Mouse (Mus musculus) thymus, adult 2 months (tissue): ENCODE results near the gene Slco3a1. TPM values are rescaled to one million over a fixed set of nuclear protein-coding genes. Genes with fewer than 3 reads are reported as not detected.

Experiments used
- DNase-seq: peaks from one replicate; pipeline ENCODE4 v3.0.0; 2021
- H3K27ac ChIP-seq: fragments of 200-500 bp; 2 replicates; pipeline ENCODE4 v1.5.1; 2012; ENCODE audit warnings: low read length, control low read depth; ENCODE audit not compliant: control insufficient read depth, insufficient read depth
- H3K27me3 ChIP-seq: fragments of 200-500 bp; 2 replicates; pipeline ENCODE4 v1.6.1; 2012; ENCODE audit warnings: mild to moderate bottlenecking, low read length, moderate library complexity, mixed read lengths; ENCODE audit not compliant: control insufficient read depth, insufficient read depth
- H3K36me3 ChIP-seq: fragments of 200-500 bp; 2 replicates; pipeline ENCODE4 v1.6.1; 2012; ENCODE audit warnings: mild to moderate bottlenecking, low read length, moderate library complexity; ENCODE audit not compliant: control insufficient read depth, insufficient read depth
- H3K4me1 ChIP-seq: fragments of 200-500 bp; replicated peaks from 2 replicates; pipeline ENCODE4 v1.6.1; 2012; ENCODE audit warnings: low read length; ENCODE audit not compliant: control insufficient read depth, insufficient read depth
- H3K4me3 ChIP-seq: fragments of 200-500 bp; 2 replicates; pipeline ENCODE4 v1.5.1; 2012; ENCODE audit warnings: mild to moderate bottlenecking, low read length, control low read depth, moderate library complexity; ENCODE audit not compliant: control insufficient read depth, insufficient read depth
- CTCF ChIP-seq: fragments of 200-500 bp; IDR thresholded peaks from 2 replicates; pipeline ENCODE4 v1.5.1; 2012; ENCODE audit warnings: mild to moderate bottlenecking, control low read depth, low read length, moderate library complexity, borderline replicate concordance; ENCODE audit not compliant: control insufficient read depth, poor library complexity, insufficient read depth; ENCODE audit errors: extremely low read depth
- POLR2A ChIP-seq: fragments of 200-500 bp; IDR thresholded peaks from 2 replicates; pipeline ENCODE4 v1.6.1; 2012; ENCODE audit warnings: mild to moderate bottlenecking, low read length, control low read depth, moderate library complexity; ENCODE audit not compliant: control insufficient read depth, poor library complexity, insufficient read depth; ENCODE audit errors: extremely low read depth
- WGBS: fragments of 180-500 bp; shearing (Covaris S2); methylation state at CpG from one replicate; pipeline ENCODE4 v1.1.7; 2018; 5-methylcytosine and 5-hydroxymethylcytosine counted together
- polyA plus RNA-seq: library from polyadenylated mRNA; depleted of rRNA; stranded (reverse); fragments of >200 nt; gene quantifications from 2 replicates; pipeline ENCODE4 v1.2.3, GENCODE M21; 2012

The Slco3a1 gene
- polyA plus RNA-seq, 1 experiment: 86.0 TPM

- Histone ChIP-seq H3K36me3 (no peaks in the 10 kb centered on the region), H3K4me3 (no peak overlapping the region), H3K27ac (no peak overlapping the region), H3K27me3 (no peaks in the 10 kb centered on the region), H3K4me1 (peaks cover 6% of the 10 kb centered on the region; the same call in 1 of the 2 replicates)
- 98% methylated on average over 1 of the region's 1 CpGs for WGBS
- DNase-seq: no peak
- TF ChIP-seq POLR2A (no peak), CTCF (no peak)
These were observed 128.6 kb downstream of the Slco3a1 start for GRCm38 (mm10) chr7:74425941-74426340.

- no peak for TF ChIP-seq POLR2A
- TF ChIP-seq CTCF: no peak
- H3K4me3 ChIP-seq: no peak overlapping the region
- no peaks in the 10 kb centered on the region for H3K27me3 ChIP-seq
- 57% methylated on average over 9 of the region's 9 CpGs for WGBS
- H3K4me1 ChIP-seq: peaks cover 6% of the 10 kb centered on the region; the same call in 1 of the 2 replicates
- H3K36me3 ChIP-seq: no peaks in the 10 kb centered on the region
- H3K27ac ChIP-seq: no peak overlapping the region
- peak; percentile 34 for DNase-seq
These were observed 130.4 kb downstream of the Slco3a1 start for GRCm38 (mm10) chr7:74423928-74424850.

GRCm38 (mm10) chr7:74423316-74423715, 131.3 kb downstream of the Slco3a1 start:
- no peak for TF ChIP-seq CTCF
- TF ChIP-seq POLR2A: no peak
- no peak for DNase-seq
- Histone ChIP-seq H3K36me3 (no peaks in the 10 kb centered on the region), H3K4me3 (no peak overlapping the region), H3K27ac (no peak overlapping the region), H3K4me1 (peaks cover 6% of the 10 kb centered on the region; the same call in 1 of the 2 replicates), H3K27me3 (no peaks in the 10 kb centered on the region)
- WGBS: 69% methylated on average over 3 of the region's 3 CpGs

GRCm38 (mm10) chr7:74422731-74423130, 131.8 kb downstream of the Slco3a1 start:
- Histone ChIP-seq H3K36me3 (no peaks in the 10 kb centered on the region), H3K27me3 (no peaks in the 10 kb centered on the region), H3K27ac (no peak overlapping the region), H3K4me1 (peaks cover 6% of the 10 kb centered on the region; the same call in 1 of the 2 replicates), H3K4me3 (no peak overlapping the region)
- TF ChIP-seq CTCF (no peak), POLR2A (no peak)
- WGBS: 93% methylated on average over 2 of the region's 2 CpGs
- DNase-seq: no peak

GRCm38 (mm10) chr7:74422002-74422401, 132.6 kb downstream of the Slco3a1 start:
- WGBS: 37% methylated on average over 13 of the region's 13 CpGs
- H3K27me3 ChIP-seq: no peaks in the 10 kb centered on the region
- H3K4me3 ChIP-seq: no peak overlapping the region
- DNase-seq: no peak
- no peaks in the 10 kb centered on the region for H3K36me3 ChIP-seq
- peaks cover 6% of the 10 kb centered on the region; the same call in 1 of the 2 replicates for H3K4me1 ChIP-seq
- TF ChIP-seq POLR2A: no peak
- TF ChIP-seq CTCF: no peak
- H3K27ac ChIP-seq: no peak overlapping the region

GRCm38 (mm10) chr7:74421591-74421990, 133.0 kb downstream of the Slco3a1 start:
- no peak overlapping the region for H3K4me3 ChIP-seq
- TF ChIP-seq POLR2A: no peak
- no peak for TF ChIP-seq CTCF
- H3K27ac ChIP-seq: no peak overlapping the region
- H3K36me3 ChIP-seq: no peaks in the 10 kb centered on the region
- 90% methylated on average over 2 of the region's 2 CpGs for WGBS
- peaks cover 6% of the 10 kb centered on the region; the same call in 1 of the 2 replicates for H3K4me1 ChIP-seq
- no peaks in the 10 kb centered on the region for H3K27me3 ChIP-seq
- DNase-seq: no peak
